ENCODE assay signal across 8 mouse cellular contexts in genomic region chr5:38038710-38039592, GRCm38 (mm10). TPM values are rescaled to one million over a fixed set of nuclear protein-coding genes. Genes with fewer than 3 reads are reported as not detected.
DNase-seq lines count a peak whose midpoint lies in the region; ATAC-seq and TF ChIP-seq lines count a peak whose summit lies in the region.

Gene Stx18 (plus strand): TSS chr5:38038742.

- H3K27me3 ChIP-seq in C2C12 (ENCODE audit: control insufficient read depth, insufficient read depth, insufficient read length), result peaks cover 4% of the 10 kb centered on the region
- H3K27me3 ChIP-seq in erythroblast, embryonic 14.5 days (ENCODE audit: control insufficient read depth), result peaks cover 36% of the 10 kb centered on the region
- no peaks in the 10 kb centered on the region for H3K27me3 ChIP-seq in heart, embryonic 11.5 days (ENCODE audit: control insufficient read depth, insufficient read depth, low read length)
- no peaks in the 10 kb centered on the region for H3K27me3 ChIP-seq in kidney, embryonic 16.5 days (ENCODE audit: insufficient read depth, low read length)
- H3K27me3 ChIP-seq in liver, adult 2 months (ENCODE audit: control insufficient read depth, insufficient read depth, low read length), result no peaks in the 10 kb centered on the region
- peaks cover 5% of the 10 kb centered on the region for H3K27me3 ChIP-seq in myocyte (ENCODE audit: control insufficient read depth, insufficient read depth, insufficient read length)
- H3K27me3 ChIP-seq in splenic B cell, adult 2 months (ENCODE audit: control insufficient read depth, insufficient read depth, low read length, poor library complexity, severe bottlenecking), result no peaks in the 10 kb centered on the region

- H3K79me2 ChIP-seq in C2C12 (ENCODE audit: control insufficient read depth, insufficient read depth), result peaks cover 36% of the 10 kb centered on the region
- H3K79me2 ChIP-seq in liver, adult 2 months (ENCODE audit: control insufficient read depth, insufficient read depth, low read length), result peaks cover 12% of the 10 kb centered on the region; the same call in 1 of the 2 replicates
- peaks cover 12% of the 10 kb centered on the region for H3K79me2 ChIP-seq in myocyte (ENCODE audit: control insufficient read depth, insufficient read depth)

- peak; percentile 89 for ATAC-seq in heart, embryonic 11.5 days (replicated peaks; ENCODE audit: insufficient number of reproducible peaks, low FRiP score, low TSS enrichment)
- ATAC-seq in kidney, embryonic 16.5 days (ENCODE audit: low FRiP score, low TSS enrichment), result peak; percentile 97

- TF ChIP-seq CTCF in C2C12 (IDR thresholded peaks at IDR 0.05; ENCODE audit: control insufficient read depth, insufficient read depth, insufficient read length), result no peak
- TF ChIP-seq CTCF in brain, embryonic 14.5 days (IDR thresholded peaks at IDR 0.05; ENCODE audit: borderline replicate concordance, extremely low read depth, insufficient read depth, insufficient read length), result no peak
- no peak for TF ChIP-seq CTCF in liver, adult 2 months (IDR thresholded peaks at IDR 0.05; ENCODE audit: low read depth, low read length)

- H3K4me1 ChIP-seq in erythroblast, embryonic 14.5 days (ENCODE audit: control insufficient read depth), result peaks cover 28% of the 10 kb centered on the region
- peaks cover 3% of the 10 kb centered on the region; the same call in 1 of the 2 replicates for H3K4me1 ChIP-seq in heart, embryonic 11.5 days (ENCODE audit: control insufficient read depth, insufficient read depth, low read length)
- H3K4me1 ChIP-seq in kidney, embryonic 16.5 days (ENCODE audit: insufficient read depth, low read length), result 0 out of 2 replicates have a peak, but pooled peaks cover 4% of the 10 kb centered on the region
- H3K4me1 ChIP-seq in liver, adult 2 months (ENCODE audit: control insufficient read depth, insufficient read depth, low read length), result peaks cover 2% of the 10 kb centered on the region; the same call in 1 of the 2 replicates

- TF ChIP-seq POLR2A in brain, embryonic 14.5 days (IDR thresholded peaks at IDR 0.05; ENCODE audit: borderline replicate concordance, extremely low read depth, insufficient read depth, insufficient read length, poor library complexity, severe bottlenecking), result peak; percentile 33; the same call in 1 of the 2 replicates
- peak; percentile 38; the same call in 1 of the 2 replicates for TF ChIP-seq POLR2A in liver, adult 2 months (IDR thresholded peaks at IDR 0.05; ENCODE audit: extremely low read depth, insufficient read depth, low read length)
- peak; percentile 89 for TF ChIP-seq POLR2A in myocyte (IDR thresholded peaks at IDR 0.05; ENCODE audit: insufficient read length, low read depth)

- peak; percentile 97 for DNase-seq in brain, embryonic 14.5 days (ENCODE audit: low read depth)
- peak; percentile 85 for DNase-seq in liver, adult 2 months (ENCODE audit: extremely low read depth, low read depth, low spot score)
- peak; percentile 80 for DNase-seq in splenic B cell, adult 2 months (ENCODE audit: low read depth, low spot score)

- H3ac ChIP-seq in C2C12 (ENCODE audit: control insufficient read depth, insufficient read length, low read depth), result peak within 1 kb of the TSS; percentile 61
- H3ac ChIP-seq in myocyte (ENCODE audit: control insufficient read depth, insufficient read length), result peak within 1 kb of the TSS; percentile 32

- peak within 1 kb of the TSS; percentile 76; the same call in 1 of the 2 replicates for H3K27ac ChIP-seq in heart, embryonic 11.5 days (ENCODE audit: low read depth, low read length)
- H3K27ac ChIP-seq in kidney, embryonic 16.5 days (ENCODE audit: low read length), result peak within 1 kb of the TSS; percentile 33
- H3K27ac ChIP-seq in liver, adult 2 months (replicated peaks; ENCODE audit: insufficient read depth, low read depth, low read length), result peak within 1 kb of the TSS; percentile 62

- H3K36me3 ChIP-seq in C2C12 (ENCODE audit: control insufficient read depth, insufficient read depth), result no peaks in the 10 kb centered on the region
- H3K36me3 ChIP-seq in erythroblast, embryonic 14.5 days (ENCODE audit: control insufficient read depth), result no peaks in the 10 kb centered on the region; the same call in 1 of the 2 replicates
- H3K36me3 ChIP-seq in heart, embryonic 11.5 days (ENCODE audit: control insufficient read depth, insufficient read depth, low read length), result no peaks in the 10 kb centered on the region; the same call in 1 of the 2 replicates
- peaks cover 2% of the 10 kb centered on the region; the same call in 1 of the 2 replicates for H3K36me3 ChIP-seq in kidney, embryonic 16.5 days (ENCODE audit: insufficient read depth, low read length)
- no peaks in the 10 kb centered on the region for H3K36me3 ChIP-seq in liver, adult 2 months (ENCODE audit: control insufficient read depth, insufficient read depth, low read length)
- H3K36me3 ChIP-seq in myocyte (ENCODE audit: control insufficient read depth, insufficient read depth), result no peaks in the 10 kb centered on the region
- no peaks in the 10 kb centered on the region for H3K36me3 ChIP-seq in splenic B cell, adult 2 months (ENCODE audit: control insufficient read depth, insufficient read depth, low read length, poor library complexity, severe bottlenecking)

- H3K4me2 ChIP-seq in heart, embryonic 11.5 days, result peak within 1 kb of the TSS; percentile 86
- peak within 1 kb of the TSS; percentile 76 for H3K4me2 ChIP-seq in kidney, embryonic 16.5 days (replicated peaks; ENCODE audit: low read depth, low read length)
- H3K4me2 ChIP-seq in myocyte (ENCODE audit: low read depth), result peak within 1 kb of the TSS; percentile 97

- H3K79me3 ChIP-seq in C2C12 (ENCODE audit: low read depth), result peaks cover 13% of the 10 kb centered on the region

- WGBS in heart, embryonic 11.5 days (ENCODE audit: insufficient replicate concordance), result under 1% methylated on average over 57 of the region's 57 CpGs
- WGBS in kidney, embryonic 16.5 days, result under 1% methylated on average over 57 of the region's 57 CpGs
- under 1% methylated on average over 57 of the region's 57 CpGs for WGBS in liver, adult 2 months

- no peaks in the 10 kb centered on the region for H3K9me3 ChIP-seq in erythroblast, embryonic 14.5 days (ENCODE audit: control insufficient read depth, low read length)
- no peaks in the 10 kb centered on the region for H3K9me3 ChIP-seq in heart, embryonic 11.5 days (replicated peaks; ENCODE audit: control insufficient read depth, low read length)
- no peaks in the 10 kb centered on the region for H3K9me3 ChIP-seq in kidney, embryonic 16.5 days (ENCODE audit: low read length)

- H3K9ac ChIP-seq in heart, embryonic 11.5 days (ENCODE audit: low read depth, low read length), result peak within 1 kb of the TSS; percentile 93
- peak within 1 kb of the TSS; percentile 86 for H3K9ac ChIP-seq in kidney, embryonic 16.5 days (replicated peaks; ENCODE audit: low read length)
- peak within 1 kb of the TSS; percentile 85 for H3K9ac ChIP-seq in liver, adult 2 months (ENCODE audit: low read depth, low read length)

- H3K4me3 ChIP-seq in C2C12 (ENCODE audit: insufficient read depth, poor library complexity, severe bottlenecking) (peak within 1 kb of the TSS; percentile 89), myocyte (peak within 1 kb of the TSS; percentile 69)
- H3K4me3 ChIP-seq in erythroblast, embryonic 14.5 days (replicated peaks), result peak within 1 kb of the TSS; percentile 86
- H3K4me3 ChIP-seq in heart, embryonic 11.5 days (ENCODE audit: low read depth, low read length), result peak within 1 kb of the TSS; percentile 87
- H3K4me3 ChIP-seq in kidney, embryonic 16.5 days (ENCODE audit: low read length), result peak within 1 kb of the TSS; percentile 87
- H3K4me3 ChIP-seq in liver, adult 2 months (ENCODE audit: insufficient read depth, low read depth, low read length), result peak within 1 kb of the TSS; percentile 75

TF ChIP-seq in C2C12, 6 proteins besides CTCF, POLR2A, EP300 and RAD21:
- TF ChIP-seq MYOG (IDR thresholded peaks at IDR 0.05; ENCODE audit: control insufficient read depth, extremely low read depth, insufficient read length) (no peak), MAX (IDR thresholded peaks at IDR 0.05) (peak; percentile 60)
TF ChIP-seq in C2C12: peak in this region for 1.

TF ChIP-seq in myocyte, 11 proteins besides CTCF, POLR2A, EP300 and RAD21:
- TF ChIP-seq TCF12 (IDR thresholded peaks at IDR 0.05; ENCODE audit: insufficient read depth, poor library complexity, severe bottlenecking) (no peak), REST (IDR thresholded peaks at IDR 0.05; ENCODE audit: insufficient read depth, insufficient read length) (peak; percentile 15), MYOG (IDR thresholded peaks at IDR 0.05; ENCODE audit: control insufficient read depth in 1 of 3, insufficient read depth in 1 of 3, insufficient read length in 2 of 3, low read depth in 2 of 3) (peak in 1 of 3 experiments; percentile 64), TCF3 (IDR thresholded peaks at IDR 0.05; ENCODE audit: insufficient read length, low read depth) (no peak), SRF (IDR thresholded peaks at IDR 0.05; ENCODE audit: control insufficient read depth, insufficient read length, low read depth) (peak; percentile 59), MYOD1 (IDR thresholded peaks at IDR 0.05; ENCODE audit: control insufficient read depth in 1 of 3, insufficient read length in 2 of 3, low read depth in 2 of 3) (no peak), POLR2AphosphoS2 (IDR thresholded peaks at IDR 0.05; ENCODE audit: insufficient read length, low read depth) (peak; percentile 83), E2F4 (IDR thresholded peaks at IDR 0.05; ENCODE audit: insufficient read depth) (peak; percentile 19)

RNA-seq across cellular contexts. Expression of gene Stx18, which starts in this region (rescaled TPM):
- polyA plus RNA-seq in C2C12 (2012; fragmentation: generic; extraction: Trizol) (21.6 TPM), myocyte (2012; fragmentation: generic; extraction: Trizol) (24.9 TPM)
- polyA plus RNA-seq in brain, embryonic 14.5 days (2012; rRNA removed), result 25.6 and 28.0 TPM in 2 replicates
- polyA plus RNA-seq in erythroblast, embryonic 14.5 days (2012), result 2.3 and 2.8 TPM in 2 replicates
- 40.4 and 40.8 TPM in 2 replicates for polyA plus RNA-seq in heart, embryonic 11.5 days (2014; fragmentation: Nextera tagmentation; extraction: Ambion mirVana)
- 48.2 and 54.5 TPM in 2 replicates for polyA plus RNA-seq in kidney, embryonic 16.5 days (2015; fragmentation: Nextera tagmentation; extraction: Ambion mirVana)
- total RNA-seq in liver, adult 2 months (2014; rRNA removed), result 13.1 and 15.5 TPM in 2 replicates
- 13.4 and 14.9 TPM in 2 replicates for polyA plus RNA-seq in liver, adult 2 months (2012; rRNA removed)

Comparison
In these comparisons a context has a peak if more than half of its experiments do, and no peak if none do; other contexts are left out.
1. Peak in every context shown above with its lines: DNase-seq, ATAC-seq, H3K4me3 ChIP-seq and H3K27ac ChIP-seq.
2. POLR2A ChIP-seq: peak in every context shown above with its lines; median percentile 89 in myocyte; 38 in liver, adult 2 months; 33 in brain, embryonic 14.5 days.